Mouse (Mus musculus): ENCODE measurements around the gene Hsf2.

- no peak for TF ChIP-seq CTCF (IDR thresholded peaks at IDR 0.05; ENCODE audit: borderline replicate concordance, insufficient read depth, low read depth, low read length)
- no peak for TF ChIP-seq POLR2A (IDR thresholded peaks at IDR 0.05; ENCODE audit: borderline replicate concordance, insufficient read depth, low read length)
These were observed 29.1 kb downstream of the Hsf2 start for GRCm38 (mm10) chr10:57515278-57515677.
